Mouse (Mus musculus): ENCODE data around the gene Schip1. TPM values are rescaled to one million over a fixed set of nuclear protein-coding genes. Genes with fewer than 3 reads are reported as not detected.

Gene Schip1
- polyA plus RNA-seq, 1 experiment from 2014 or later = 129 TPM

DNA sequence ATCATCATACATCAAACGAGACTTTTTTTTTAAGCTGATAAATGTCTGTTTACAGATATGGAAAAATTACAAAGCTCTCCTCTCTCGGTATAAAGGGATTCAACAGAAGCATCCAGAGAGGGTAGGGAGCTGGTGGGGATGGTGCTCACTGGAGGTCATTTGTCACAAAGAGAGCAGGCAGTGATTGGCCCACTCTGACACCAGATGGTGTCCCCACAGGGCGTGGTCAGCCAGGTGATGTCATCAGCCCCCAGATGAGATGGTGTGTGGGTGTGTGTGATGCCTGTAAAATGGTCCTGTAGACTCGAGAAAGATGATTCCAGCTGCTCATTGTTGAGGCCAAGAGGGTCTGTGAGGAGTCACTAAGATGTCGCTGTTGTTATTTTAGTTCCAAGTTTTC lies 554.5 kb downstream of the Schip1 start:
- Histone ChIP-seq H3K9ac (no peak overlapping the region), H3K9me3 (replicated peaks) (no peaks in the 10 kb centered on the region), H3K27me3 (no peaks in the 10 kb centered on the region), H3K36me3 (ENCODE audit: poor library complexity, severe bottlenecking) (peaks cover 54% of the 10 kb centered on the region), H3K4me2 (no peak overlapping the region), H3K4me3 (no peak overlapping the region), H3K4me1 (no peaks in the 10 kb centered on the region; the same call in 1 of the 2 replicates), H3K27ac (no peak overlapping the region)
- WGBS = 83% methylated on average over 5 of the region's 5 CpGs
- ATAC-seq = no peak

DNA sequence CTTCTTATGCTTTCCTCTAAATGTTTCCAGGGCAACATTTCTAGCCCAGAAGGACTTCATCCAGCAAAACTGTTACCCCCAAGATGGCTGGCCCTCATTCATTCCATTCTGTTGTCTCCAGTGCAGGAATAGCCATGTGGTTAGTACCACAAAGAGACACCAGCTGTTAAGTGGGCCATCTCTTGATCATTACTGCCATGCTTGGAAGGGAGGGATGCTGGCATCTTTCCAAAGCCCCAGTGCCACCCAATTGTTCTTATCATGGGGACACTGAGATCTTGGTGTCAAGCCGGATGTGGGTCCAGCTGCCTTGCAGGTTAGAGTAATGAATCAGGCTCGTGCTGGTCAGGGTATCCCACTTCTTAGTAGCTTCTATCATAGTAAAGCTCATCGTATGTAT lies 557.4 kb downstream of the Schip1 start:
- H3K9ac ChIP-seq = no peak overlapping the region
- no peaks in the 10 kb centered on the region for H3K4me1 ChIP-seq
- H3K4me2 ChIP-seq = no peak overlapping the region
- H3K27me3 ChIP-seq = no peaks in the 10 kb centered on the region
- 90% methylated on average over 3 of the region's 3 CpGs for WGBS
- ATAC-seq = no peak
- no peaks in the 10 kb centered on the region for H3K9me3 ChIP-seq (replicated peaks)
- no peak overlapping the region for H3K4me3 ChIP-seq
- H3K27ac ChIP-seq = no peak overlapping the region
- peaks cover 79% of the 10 kb centered on the region for H3K36me3 ChIP-seq (ENCODE audit: poor library complexity, severe bottlenecking)

DNA sequence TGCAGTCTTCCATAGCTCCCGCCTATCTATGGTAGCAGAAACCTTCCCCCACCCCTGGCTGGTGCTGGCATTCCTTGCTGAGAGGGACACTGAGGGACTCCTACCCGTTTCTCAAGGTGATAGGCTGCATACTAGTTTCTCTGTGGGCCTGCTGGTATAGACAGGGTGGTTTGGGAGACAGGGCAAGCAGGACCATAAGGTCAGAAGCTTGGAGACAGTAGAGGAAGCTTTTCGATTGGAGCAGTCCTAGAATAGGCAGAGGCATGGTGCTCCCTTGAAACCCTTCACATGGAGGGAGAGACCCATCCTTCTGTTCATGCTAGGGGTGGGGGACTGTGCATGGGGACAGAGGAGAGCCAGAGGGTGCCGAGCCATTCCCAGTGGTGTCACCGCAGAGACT lies 558.4 kb downstream of the Schip1 start:
- H3K4me1 ChIP-seq = no peaks in the 10 kb centered on the region
- H3K36me3 ChIP-seq (ENCODE audit: poor library complexity, severe bottlenecking) = peaks cover 72% of the 10 kb centered on the region
- no peak overlapping the region for H3K4me2 ChIP-seq
- H3K4me3 ChIP-seq = no peak overlapping the region
- no peak for ATAC-seq
- no peak overlapping the region for H3K9ac ChIP-seq
- no peaks in the 10 kb centered on the region for H3K27me3 ChIP-seq
- WGBS = 90% methylated on average over 5 of the region's 5 CpGs
- H3K9me3 ChIP-seq (replicated peaks) = no peaks in the 10 kb centered on the region
- no peak overlapping the region for H3K27ac ChIP-seq

DNA sequence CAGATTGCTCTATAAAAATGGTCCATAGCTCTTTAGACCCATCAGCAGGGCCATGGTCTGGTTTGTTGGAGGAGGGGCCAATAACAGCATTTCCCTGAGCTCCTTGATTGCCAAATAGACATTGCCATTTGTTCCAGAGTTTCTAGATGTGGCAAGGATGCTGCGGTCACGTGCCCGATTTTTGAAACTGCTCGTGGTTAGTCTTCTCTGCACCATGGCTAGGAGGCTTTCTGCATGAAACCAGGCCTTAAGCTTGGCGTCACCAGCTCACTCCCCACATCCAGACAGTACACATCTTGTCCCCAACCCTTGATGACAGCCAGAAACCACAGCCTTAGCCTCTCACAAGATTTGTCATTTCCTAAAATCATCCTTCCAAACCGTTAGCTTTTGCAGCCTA lies 559.9 kb downstream of the Schip1 start:
- ATAC-seq = no peak
- Histone ChIP-seq H3K4me1 (no peaks in the 10 kb centered on the region), H3K9ac (no peak overlapping the region), H3K9me3 (replicated peaks) (no peaks in the 10 kb centered on the region), H3K36me3 (ENCODE audit: poor library complexity, severe bottlenecking) (peaks cover 61% of the 10 kb centered on the region), H3K27ac (no peak overlapping the region), H3K27me3 (no peaks in the 10 kb centered on the region), H3K4me2 (no peak overlapping the region), H3K4me3 (no peak overlapping the region)
- WGBS = 90% methylated on average over 6 of the region's 6 CpGs

DNA sequence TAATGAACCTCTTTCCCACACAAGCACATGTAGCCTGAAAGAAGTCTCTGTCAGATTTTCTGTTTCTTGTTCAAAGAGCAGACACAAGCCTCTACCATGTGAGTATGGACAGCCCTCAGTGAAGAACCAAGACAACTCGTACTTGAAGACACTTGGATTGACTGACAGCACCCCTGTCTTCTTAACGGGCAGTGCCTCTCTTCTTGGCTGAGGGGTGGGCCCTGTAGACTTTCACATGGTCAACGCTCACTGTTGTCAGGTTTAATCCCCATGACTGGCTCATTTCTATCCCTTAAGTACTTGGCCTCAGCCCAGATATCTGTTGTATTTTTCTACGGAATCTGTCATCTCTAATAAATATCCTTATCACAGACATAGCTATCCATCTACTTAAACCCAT lies 565.7 kb downstream of the Schip1 start:
- Histone ChIP-seq H3K4me1 (no peaks in the 10 kb centered on the region), H3K9ac (no peak overlapping the region), H3K9me3 (replicated peaks) (no peaks in the 10 kb centered on the region), H3K4me2 (no peak overlapping the region), H3K4me3 (no peak overlapping the region), H3K27ac (no peak overlapping the region), H3K27me3 (no peaks in the 10 kb centered on the region), H3K36me3 (ENCODE audit: poor library complexity, severe bottlenecking) (peaks cover 17% of the 10 kb centered on the region)
- 83% methylated on average over 4 of the region's 4 CpGs for WGBS
- ATAC-seq = no peak

DNA sequence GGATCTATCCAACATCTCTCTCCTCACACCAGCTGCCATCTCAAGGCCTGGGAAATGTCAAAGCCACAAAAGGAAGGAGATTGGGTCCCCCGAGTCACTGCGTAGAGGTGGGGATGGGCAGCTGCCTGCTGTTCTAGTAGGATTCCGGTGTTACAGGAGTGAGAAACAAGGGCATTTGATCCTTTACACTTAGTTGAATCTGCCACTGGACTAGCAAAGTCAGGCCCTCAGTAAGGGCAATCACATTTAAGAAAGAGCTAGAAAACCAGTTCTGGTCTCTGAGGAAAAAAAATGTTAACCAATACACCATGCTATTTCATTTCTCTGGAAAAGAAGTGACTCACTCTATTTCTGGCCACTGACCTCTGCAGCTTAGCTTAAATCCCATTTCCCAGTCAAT lies 566.2 kb downstream of the Schip1 start:
- H3K9me3 ChIP-seq (replicated peaks) = no peaks in the 10 kb centered on the region
- no peaks in the 10 kb centered on the region for H3K4me1 ChIP-seq
- no peak for ATAC-seq
- H3K27ac ChIP-seq = no peak overlapping the region
- H3K4me2 ChIP-seq = no peak overlapping the region
- H3K36me3 ChIP-seq (ENCODE audit: poor library complexity, severe bottlenecking) = peaks cover 12% of the 10 kb centered on the region; the same call in 1 of the 2 replicates
- H3K4me3 ChIP-seq = no peak overlapping the region
- no peak overlapping the region for H3K9ac ChIP-seq
- WGBS = 94% methylated on average over 3 of the region's 3 CpGs
- no peaks in the 10 kb centered on the region for H3K27me3 ChIP-seq

DNA sequence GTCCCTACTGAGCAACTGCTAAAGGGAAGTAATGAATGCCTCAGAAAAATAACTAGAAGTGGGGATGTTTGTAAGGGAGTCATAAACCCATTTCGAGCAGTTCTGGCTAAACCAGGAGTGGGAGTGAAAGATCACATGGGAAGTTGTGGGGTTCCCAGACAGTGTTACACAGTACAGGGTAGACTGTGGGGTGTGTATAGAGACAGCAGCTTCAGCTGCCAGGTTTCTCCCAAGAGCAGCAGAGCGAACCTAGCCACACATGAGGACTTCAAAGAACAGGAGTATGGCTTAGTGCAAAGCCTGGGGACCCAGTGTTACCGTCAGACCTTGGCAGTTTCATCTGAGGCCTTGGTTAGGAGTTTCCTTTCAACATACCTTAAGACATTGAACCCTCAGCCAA lies 568.1 kb downstream of the Schip1 start:
- 84% methylated on average over 3 of the region's 3 CpGs for WGBS
- Histone ChIP-seq H3K36me3 (ENCODE audit: poor library complexity, severe bottlenecking) (no peaks in the 10 kb centered on the region), H3K9me3 (replicated peaks) (no peaks in the 10 kb centered on the region), H3K27ac (no peak overlapping the region), H3K27me3 (no peaks in the 10 kb centered on the region), H3K4me2 (no peak overlapping the region), H3K4me1 (peaks cover 2% of the 10 kb centered on the region; the same call in 1 of the 2 replicates), H3K4me3 (no peak overlapping the region), H3K9ac (no peak overlapping the region)
- ATAC-seq = no peak

DNA sequence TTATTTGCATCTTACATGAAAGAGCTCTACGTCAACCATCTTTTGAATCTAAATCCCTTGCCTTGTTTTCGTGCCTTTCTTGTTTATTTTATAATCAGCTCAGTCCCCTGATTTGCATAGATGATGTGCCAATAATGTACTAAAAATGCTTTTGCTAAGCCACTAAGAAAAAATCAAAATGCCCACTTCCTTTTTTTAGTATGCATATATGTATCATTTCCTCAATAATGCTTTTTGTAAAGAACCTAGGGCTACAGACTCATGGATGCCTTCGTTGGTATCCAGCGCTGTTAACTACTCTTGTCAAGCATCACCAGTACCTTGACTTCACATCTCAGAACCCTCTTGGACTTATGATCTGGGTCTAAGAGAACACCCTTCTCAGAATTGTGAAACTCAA lies 569.0 kb downstream of the Schip1 start:
- WGBS = 93% methylated on average over 4 of the region's 4 CpGs
- H3K9ac ChIP-seq = no peak overlapping the region
- peaks cover 6% of the 10 kb centered on the region; the same call in 1 of the 2 replicates for H3K4me1 ChIP-seq

DNA sequence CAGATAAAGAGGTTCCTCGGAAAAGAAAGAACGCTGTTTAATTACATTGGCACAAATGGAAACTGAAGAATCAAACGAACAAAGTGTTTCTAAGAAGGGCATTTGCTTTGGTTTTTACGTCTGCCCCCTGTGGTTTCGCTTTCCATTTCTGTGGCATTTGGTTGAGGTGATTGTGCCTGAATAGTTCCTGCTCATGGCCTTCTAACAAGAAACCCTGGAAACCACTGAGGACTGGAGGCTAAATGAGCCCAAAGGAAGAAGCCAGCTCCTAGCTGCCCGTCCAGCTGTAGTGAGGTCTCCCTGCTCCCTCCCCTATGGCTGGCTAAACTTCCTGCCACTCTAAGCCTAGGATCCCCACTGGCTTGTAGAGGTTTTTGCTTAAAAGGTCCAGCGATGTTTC lies 573.4 kb downstream of the Schip1 start:
- no peak overlapping the region for H3K9ac ChIP-seq
- no peaks in the 10 kb centered on the region for H3K9me3 ChIP-seq (replicated peaks)
- H3K27ac ChIP-seq = no peak overlapping the region
- H3K4me2 ChIP-seq = no peak overlapping the region; the same call in 1 of the 2 replicates
- WGBS = 7% methylated on average over 7 of the region's 7 CpGs
- no peak for ATAC-seq
- H3K4me3 ChIP-seq = no peak overlapping the region
- H3K4me1 ChIP-seq = peaks cover 6% of the 10 kb centered on the region; the same call in 1 of the 2 replicates
- H3K36me3 ChIP-seq (ENCODE audit: poor library complexity, severe bottlenecking) = no peaks in the 10 kb centered on the region
- no peaks in the 10 kb centered on the region for H3K27me3 ChIP-seq

More for the DNA sequence above, 569.0 kb downstream of the Schip1 start:
- Histone ChIP-seq H3K27ac (no peak overlapping the region), H3K4me3 (no peak overlapping the region), H3K36me3 (ENCODE audit: poor library complexity, severe bottlenecking) (no peaks in the 10 kb centered on the region), H3K4me2 (no peak overlapping the region), H3K27me3 (no peaks in the 10 kb centered on the region), H3K9me3 (replicated peaks) (no peaks in the 10 kb centered on the region)
- ATAC-seq = no peak

DNA sequence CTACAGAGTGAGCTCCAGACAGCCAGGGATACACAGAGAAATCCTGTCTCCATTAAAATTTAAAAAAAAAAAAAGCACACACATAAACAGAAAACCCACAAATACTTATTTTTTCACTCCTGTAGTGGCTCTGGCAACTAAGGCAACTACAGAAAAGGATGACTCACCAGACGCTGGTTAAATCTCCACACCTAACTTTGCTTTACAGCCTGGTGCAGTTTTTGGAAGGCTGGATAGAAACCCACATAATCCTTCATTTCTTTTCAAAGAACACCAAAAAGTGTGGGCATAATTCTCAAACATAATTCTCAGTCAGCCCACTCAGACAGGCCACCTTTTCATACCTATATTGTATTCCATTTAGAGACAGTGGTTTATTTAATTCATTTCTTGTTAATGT lies 574.1 kb downstream of the Schip1 start:
- Histone ChIP-seq H3K4me1 (peaks cover 6% of the 10 kb centered on the region; the same call in 1 of the 2 replicates), H3K4me3 (no peak overlapping the region), H3K27me3 (no peaks in the 10 kb centered on the region), H3K36me3 (ENCODE audit: poor library complexity, severe bottlenecking) (no peaks in the 10 kb centered on the region), H3K9me3 (replicated peaks) (no peaks in the 10 kb centered on the region), H3K4me2 (no peak overlapping the region), H3K27ac (no peak overlapping the region), H3K9ac (no peak overlapping the region)
- 87% methylated on average over 1 of the region's 1 CpGs for WGBS
- no peak for ATAC-seq

DNA sequence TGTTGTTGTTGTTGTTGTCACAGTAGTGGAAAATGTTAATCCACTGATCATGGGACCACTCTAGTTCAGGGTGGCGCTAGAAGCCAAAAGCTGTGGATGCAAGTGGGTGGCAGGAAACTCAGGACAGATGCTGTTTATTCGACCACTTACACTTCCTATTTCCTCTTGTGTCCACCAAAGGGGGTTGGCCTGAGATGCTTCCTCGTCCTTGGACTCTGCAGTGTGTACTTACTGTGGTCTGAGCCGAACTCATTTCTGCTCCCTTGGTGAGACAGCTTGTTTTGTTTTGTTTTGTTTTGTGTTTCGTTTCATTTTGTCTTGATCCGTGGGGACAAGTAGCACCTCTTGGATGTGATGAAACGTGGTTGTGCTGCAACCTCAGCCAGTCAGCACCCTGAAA lies 578.3 kb downstream of the Schip1 start:
- Histone ChIP-seq H3K9ac (no peak overlapping the region), H3K36me3 (ENCODE audit: poor library complexity, severe bottlenecking) (no peaks in the 10 kb centered on the region), H3K4me3 (no peak overlapping the region), H3K4me2 (no peak overlapping the region), H3K27me3 (no peaks in the 10 kb centered on the region), H3K4me1 (peaks cover 2% of the 10 kb centered on the region; the same call in 1 of the 2 replicates), H3K27ac (no peak overlapping the region), H3K9me3 (replicated peaks) (no peaks in the 10 kb centered on the region)
- WGBS = 89% methylated on average over 7 of the region's 7 CpGs
- no peak for ATAC-seq

DNA sequence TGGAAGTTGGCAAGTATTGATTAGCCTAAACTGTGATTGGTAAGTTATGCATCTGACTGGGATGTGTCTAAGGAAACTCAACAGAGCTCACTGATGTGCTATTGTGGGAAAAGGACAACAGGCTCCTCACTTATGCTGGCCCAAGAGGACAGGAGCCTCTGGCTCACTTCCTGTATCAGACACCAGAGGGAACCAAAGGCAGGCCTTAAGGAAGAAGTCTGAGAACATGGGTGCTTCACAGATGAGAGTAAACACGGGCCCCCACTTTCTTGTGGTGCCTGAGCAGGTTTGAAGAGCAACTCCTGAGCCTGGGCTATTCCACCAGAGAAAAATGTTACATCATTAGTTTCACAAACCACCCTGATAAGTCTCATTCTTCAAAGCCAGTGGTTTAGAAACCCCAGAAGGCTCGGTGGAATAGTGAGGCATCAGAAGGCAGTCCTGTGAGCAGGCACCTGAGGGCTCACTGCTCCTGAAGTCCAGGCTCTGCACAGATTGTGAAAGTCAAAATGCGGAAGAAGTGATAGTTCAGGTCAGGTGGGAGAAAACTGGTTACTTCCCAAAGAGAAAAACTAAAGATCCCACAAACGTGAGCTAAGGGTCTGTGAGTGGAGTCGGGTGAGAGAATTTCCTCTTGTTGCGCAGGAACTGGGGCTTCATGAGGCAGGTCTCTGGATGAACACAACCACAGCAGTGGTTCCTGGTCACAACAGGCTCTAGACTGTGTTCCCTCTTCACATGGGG lies 582.0 kb downstream of the Schip1 start:
- no peaks in the 10 kb centered on the region for H3K4me1 ChIP-seq
- 89% methylated on average over 6 of the region's 6 CpGs for WGBS
- no peak overlapping the region for H3K4me2 ChIP-seq
- no peaks in the 10 kb centered on the region for H3K36me3 ChIP-seq (ENCODE audit: poor library complexity, severe bottlenecking)
- H3K27me3 ChIP-seq = no peaks in the 10 kb centered on the region
- ATAC-seq = no peak
- no peaks in the 10 kb centered on the region for H3K9me3 ChIP-seq (replicated peaks)
- no peak overlapping the region for H3K27ac ChIP-seq
- no peak overlapping the region for H3K4me3 ChIP-seq
- H3K9ac ChIP-seq = no peak overlapping the region

DNA sequence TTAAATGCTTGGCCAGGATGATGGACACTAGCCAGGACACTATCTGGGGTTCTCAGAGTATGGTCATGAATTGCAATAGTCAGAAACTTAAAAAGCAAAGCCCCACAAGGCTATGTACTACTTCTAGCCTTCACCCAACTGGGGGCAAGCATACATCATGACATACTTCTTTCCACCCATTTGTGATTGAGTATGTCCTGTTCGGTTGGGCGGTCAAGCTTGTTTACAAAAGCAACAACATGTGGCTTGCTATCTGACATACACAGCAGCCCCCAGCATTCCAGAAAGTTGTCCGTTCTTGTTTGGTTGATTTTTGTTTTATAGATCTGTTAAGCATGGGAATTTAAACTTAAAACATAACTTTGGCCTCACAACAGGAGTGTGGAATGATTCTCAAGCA lies 582.7 kb downstream of the Schip1 start:
- no peak for ATAC-seq
- no peak overlapping the region for H3K4me2 ChIP-seq
- 95% methylated on average over 3 of the region's 3 CpGs for WGBS
- H3K4me1 ChIP-seq = no peaks in the 10 kb centered on the region
- H3K27me3 ChIP-seq = no peaks in the 10 kb centered on the region
- no peak overlapping the region for H3K4me3 ChIP-seq
- no peak overlapping the region for H3K27ac ChIP-seq
- H3K36me3 ChIP-seq (ENCODE audit: poor library complexity, severe bottlenecking) = no peaks in the 10 kb centered on the region
- no peak overlapping the region for H3K9ac ChIP-seq
- H3K9me3 ChIP-seq (replicated peaks) = no peaks in the 10 kb centered on the region

Data from forebrain, embryonic 13.5 days (tissue).